Mouse (Mus musculus) bone marrow, adult 2 months (tissue): ENCODE data around the gene Ttc16. TPM values are rescaled to one million over a fixed set of nuclear protein-coding genes. Genes with fewer than 3 reads are reported as not detected.

ENCODE experiments used
- H3K27ac ChIP-seq: fragments of 200-500 bp; 2 replicates; pipeline ENCODE4 v1.5.1; 2012; ENCODE audit warnings: low read depth, mild to moderate bottlenecking, control low read depth, inconsistent platforms, low read length; ENCODE audit not compliant: control insufficient read depth, poor library complexity, insufficient read depth
- H3K4me1 ChIP-seq: fragments of 200-500 bp; 2 replicates; pipeline ENCODE4 v1.6.1; 2011; ENCODE audit warnings: low read length; ENCODE audit not compliant: control insufficient read depth, insufficient read depth
- H3K4me3 ChIP-seq: fragments of 200-500 bp; replicated peaks from 2 replicates; pipeline ENCODE3; 2011; ENCODE audit warnings: mild to moderate bottlenecking, low read depth, low read length, control low read depth; ENCODE audit not compliant: control insufficient read depth
- CTCF ChIP-seq: fragments of 200-500 bp; IDR thresholded peaks from 2 replicates; pipeline ENCODE4 v1.5.1; 2011; ENCODE audit warnings: low read length, control low read depth; ENCODE audit not compliant: control insufficient read depth, insufficient read depth
- POLR2A ChIP-seq: fragments of 200-500 bp; IDR thresholded peaks from 2 replicates; pipeline ENCODE4 v1.6.1; 2011; ENCODE audit warnings: low read depth, mild to moderate bottlenecking, control low read depth, low read length, borderline replicate concordance; ENCODE audit not compliant: control insufficient read depth
- WGBS: fragments of 180-500 bp; shearing (Covaris S2); methylation state at CpG from one replicate; pipeline ENCODE4 v1.1.7; 2018; 5-methylcytosine and 5-hydroxymethylcytosine counted together
- polyA plus RNA-seq: library from polyadenylated mRNA; stranded (reverse); fragments of >200 nt; gene quantifications from 2 replicates; pipeline ENCODE4 v1.2.4, GENCODE M21; 2011; ENCODE audit warnings: low replicate concordance; ENCODE audit not compliant: missing spikeins, insufficient read depth, insufficient read length

The Ttc16 gene
- polyA plus RNA-seq, 1 experiment = 1.5 TPM

GRCm38 (mm10) chr2:32817589-32817988 lies 42.2 kb upstream of the Ttc16 start:
- no peak for TF ChIP-seq POLR2A
- no peak for TF ChIP-seq CTCF
- WGBS = 81% methylated on average over 7 of the region's 7 CpGs
- Histone ChIP-seq H3K4me3 (no peak overlapping the region), H3K27ac (no peak overlapping the region), H3K4me1 (no peaks in the 10 kb centered on the region)

DNA sequence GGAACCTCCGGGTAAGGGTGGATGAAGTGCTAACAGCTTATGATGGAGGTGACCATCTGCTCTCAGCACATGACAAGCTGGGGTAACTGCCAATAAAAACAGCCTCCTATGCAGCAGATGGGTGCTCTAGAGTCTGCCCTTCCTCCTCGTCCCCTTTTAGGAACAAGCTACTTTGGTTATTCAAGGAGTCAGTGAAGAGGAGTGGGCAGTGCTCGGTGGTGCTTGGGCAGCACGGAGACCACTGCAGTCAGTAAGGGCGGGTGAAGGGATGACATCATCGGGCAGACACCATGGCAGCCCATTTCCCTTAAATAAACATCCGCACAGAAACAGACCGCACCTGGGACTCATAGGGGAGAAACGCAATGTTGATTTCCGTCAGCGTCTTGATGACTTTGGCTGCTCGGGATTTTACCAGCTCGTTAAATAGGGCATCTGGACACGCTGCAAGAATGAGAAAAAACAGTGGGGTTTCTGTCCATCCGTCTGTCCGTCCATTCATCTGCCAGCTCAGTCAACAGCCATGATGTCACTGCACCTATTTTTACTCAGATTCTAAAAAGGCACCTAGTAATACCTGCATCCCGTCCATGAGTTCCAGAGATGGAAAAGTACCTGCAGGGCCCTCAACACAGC lies 41.6 kb upstream of the Ttc16 start:
- no peak overlapping the region for H3K4me3 ChIP-seq
- 88% methylated on average over 17 of the region's 17 CpGs for WGBS
- no peak overlapping the region for H3K27ac ChIP-seq
- TF ChIP-seq CTCF = no peak
- TF ChIP-seq POLR2A = no peak
- no peaks in the 10 kb centered on the region for H3K4me1 ChIP-seq

DNA sequence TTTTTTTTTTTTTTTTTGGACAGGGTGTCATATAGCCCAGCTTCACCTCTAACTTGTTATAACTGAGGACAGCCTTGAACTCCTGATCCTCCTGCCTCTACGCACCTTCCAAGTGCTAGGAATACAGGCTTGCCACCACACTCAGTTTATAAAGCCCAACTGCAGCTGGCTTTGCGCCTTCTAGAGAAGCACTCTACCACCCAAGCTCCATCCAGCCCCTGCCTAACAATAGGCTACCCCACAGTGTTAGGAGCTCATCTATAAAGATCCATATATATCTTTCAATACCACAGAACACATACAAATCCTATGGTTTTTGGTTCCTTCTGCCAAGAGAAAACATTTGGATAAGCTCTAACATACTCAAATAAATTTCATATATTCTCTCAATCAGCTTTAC lies 41.1 kb upstream of the Ttc16 start:
- no peak overlapping the region for H3K4me3 ChIP-seq
- 84% methylated on average over 2 of the region's 2 CpGs for WGBS
- no peak for TF ChIP-seq POLR2A
- no peak for TF ChIP-seq CTCF
- H3K27ac ChIP-seq = no peak overlapping the region
- no peaks in the 10 kb centered on the region for H3K4me1 ChIP-seq

DNA sequence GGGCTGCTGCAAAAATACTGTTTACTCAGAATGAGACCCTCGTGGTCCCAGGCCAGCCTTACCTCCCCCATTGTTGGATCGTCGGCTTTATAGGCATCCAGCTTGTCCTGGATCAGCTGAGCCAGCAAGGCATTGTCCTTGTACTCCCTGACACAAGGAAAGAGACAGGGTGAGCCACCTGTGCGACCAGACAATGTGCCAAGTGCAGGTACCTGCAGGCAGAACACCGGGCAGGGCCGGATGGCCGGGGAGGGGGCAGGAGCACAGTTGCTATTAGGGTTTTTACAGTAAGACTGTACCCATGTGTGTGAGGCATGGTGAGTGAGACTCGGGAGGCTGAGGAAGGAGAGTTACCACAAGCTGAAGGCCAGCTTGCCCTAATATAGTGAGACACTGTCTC lies 36.5 kb upstream of the Ttc16 start:
- Histone ChIP-seq H3K4me3 (no peak overlapping the region), H3K4me1 (no peaks in the 10 kb centered on the region), H3K27ac (no peak overlapping the region)
- TF ChIP-seq POLR2A (no peak), CTCF (no peak)
- 80% methylated on average over 8 of the region's 8 CpGs for WGBS

GRCm38 (mm10) chr2:32808816-32809566 lies 33.6 kb upstream of the Ttc16 start:
- TF ChIP-seq CTCF = no peak
- TF ChIP-seq POLR2A = no peak
- H3K27ac ChIP-seq = no peak overlapping the region
- WGBS = 89% methylated on average over 14 of the region's 14 CpGs
- no peak overlapping the region for H3K4me3 ChIP-seq
- no peaks in the 10 kb centered on the region for H3K4me1 ChIP-seq

GRCm38 (mm10) chr2:32798251-32798962 lies 23.0 kb upstream of the Ttc16 start:
- no peak overlapping the region for H3K4me3 ChIP-seq
- WGBS = 65% methylated on average over 10 of the region's 10 CpGs
- no peak for TF ChIP-seq POLR2A
- no peak for TF ChIP-seq CTCF
- H3K27ac ChIP-seq = no peak overlapping the region
- no peaks in the 10 kb centered on the region for H3K4me1 ChIP-seq

DNA sequence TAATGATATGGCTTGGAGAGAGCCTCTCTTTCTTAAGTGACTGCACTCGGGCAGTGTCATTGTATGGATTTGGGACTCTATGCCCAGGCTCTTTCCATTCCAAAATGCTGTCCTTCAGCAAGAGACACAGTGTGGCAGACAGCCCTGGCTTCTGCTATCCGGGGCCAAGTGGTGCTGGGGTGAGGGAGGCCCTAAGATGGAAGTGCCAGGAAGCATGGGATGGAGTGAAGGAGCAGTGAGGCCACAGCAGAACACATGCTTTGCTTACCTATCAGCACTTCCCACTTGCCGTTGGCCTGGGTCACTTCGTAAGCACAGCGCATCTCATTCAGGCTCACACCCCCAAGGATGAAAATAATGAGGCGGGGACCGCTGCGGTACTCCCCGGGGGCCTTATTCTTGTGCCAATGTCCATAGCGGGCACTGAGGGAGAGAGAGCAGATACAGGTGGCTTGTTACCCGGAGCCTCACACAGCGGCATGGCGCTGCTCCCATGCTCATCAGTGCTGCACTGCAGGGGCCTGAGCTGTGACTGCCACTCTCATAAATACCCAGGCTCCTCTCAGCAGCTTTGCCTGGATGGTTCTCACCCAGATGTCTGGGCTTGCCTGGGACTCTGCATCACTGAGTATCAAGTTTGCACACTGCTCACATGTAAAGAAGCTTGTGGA lies 20.4 kb upstream of the Ttc16 start:
- no peaks in the 10 kb centered on the region for H3K4me1 ChIP-seq
- TF ChIP-seq CTCF (no peak), POLR2A (no peak)
- H3K27ac ChIP-seq = no peak overlapping the region
- H3K4me3 ChIP-seq = no peak overlapping the region
- 89% methylated on average over 13 of the region's 13 CpGs for WGBS

DNA sequence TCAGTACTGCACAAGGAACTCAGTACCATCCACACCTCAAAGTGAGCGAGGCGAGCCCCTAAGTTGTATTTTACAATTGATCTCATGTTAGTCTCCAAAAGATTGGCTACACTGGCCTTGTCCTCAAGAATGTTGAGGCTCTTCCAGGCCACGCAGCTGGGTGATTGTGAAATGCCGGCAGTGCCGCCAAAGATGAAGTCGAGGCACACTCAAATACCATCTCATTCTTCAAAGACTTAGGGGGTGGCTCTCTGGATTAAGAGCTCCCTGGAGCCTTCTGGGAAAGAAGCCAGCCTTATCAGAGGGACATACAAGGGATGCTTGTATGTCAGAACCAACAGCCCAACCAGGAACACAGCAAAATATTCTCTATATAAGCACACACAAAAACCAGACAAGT lies 15.9 kb upstream of the Ttc16 start:
- Histone ChIP-seq H3K27ac (no peak overlapping the region), H3K4me1 (no peaks in the 10 kb centered on the region), H3K4me3 (no peak overlapping the region)
- TF ChIP-seq CTCF = no peak
- WGBS = 73% methylated on average over 6 of the region's 6 CpGs
